Mouse (Mus musculus) olfactory bulb, adult 2 months (tissue): ENCODE data around the gene Tlx3.

Experiments
- CTCF ChIP-seq: fragments of 200-500 bp; IDR thresholded peaks from 2 replicates; pipeline ENCODE4 v1.5.1; 2012; ENCODE audit warnings: low read depth, mild to moderate bottlenecking, low read length, moderate library complexity; ENCODE audit not compliant: insufficient read depth
- POLR2A ChIP-seq: fragments of 200-500 bp; IDR thresholded peaks from 2 replicates; pipeline ENCODE4 v1.6.1; 2012; ENCODE audit warnings: mild to moderate bottlenecking, low read depth, low read length, moderate library complexity; ENCODE audit not compliant: insufficient read depth

- TF ChIP-seq CTCF: no peak
- TF ChIP-seq POLR2A: no peak
Observed at GRCm38 (mm10) chr11:33228186-33228585, 24.8 kb upstream of the Tlx3 start.
